Mouse (Mus musculus) intestine, embryonic 14.5 days (tissue): ENCODE data around the gene Tma7. TPM values are rescaled to one million over a fixed set of nuclear protein-coding genes. Genes with fewer than 3 reads are reported as not detected.

Source experiments
- ATAC-seq: fragments of 200-750 bp; cut with Nextera tagmentation; replicated peaks from 2 replicates; pipeline ENCODE4 v1.8.0; 2017; ENCODE audit warnings: low read depth, moderate number of reproducible peaks, moderate TSS enrichment, moderate library complexity; ENCODE audit not compliant: low FRiP score, low TSS enrichment
- DNase-seq: peaks from one replicate; pipeline ENCODE4 v3.0.0-alpha.2; 2018; ENCODE audit warnings: low spot score
- H3K27ac ChIP-seq: fragments of 300-500 bp; sonication (generic); 2 replicates; pipeline ENCODE4 v1.5.1; 2014; ENCODE audit warnings: low read depth, mild to moderate bottlenecking, control low read depth
- H3K27me3 ChIP-seq: fragments of 300-500 bp; sonication (generic); replicated peaks from 2 replicates; pipeline ENCODE4 v1.6.1; 2014; ENCODE audit warnings: low read length, control low read depth; ENCODE audit not compliant: control insufficient read depth, insufficient read depth
- H3K36me3 ChIP-seq: fragments of 300-500 bp; sonication (generic); 2 replicates; pipeline ENCODE4 v1.6.1; 2014; ENCODE audit warnings: low read length, control low read depth; ENCODE audit not compliant: control insufficient read depth, insufficient read depth
- H3K4me1 ChIP-seq: fragments of 300-500 bp; sonication (generic); replicated peaks from 2 replicates; pipeline ENCODE4 v1.6.1; 2014; ENCODE audit warnings: low read length, control low read depth, mixed read lengths; ENCODE audit not compliant: control insufficient read depth, insufficient read depth
- H3K4me2 ChIP-seq: fragments of 300-500 bp; sonication (generic); 2 replicates; pipeline ENCODE4 v1.6.1; 2014; ENCODE audit warnings: low read length
- H3K4me3 ChIP-seq: fragments of 300-500 bp; sonication (generic); 2 replicates; pipeline ENCODE4 v1.5.1; 2014; ENCODE audit warnings: low read depth, low read length, control low read depth, mixed read lengths
- H3K9ac ChIP-seq: fragments of 300-500 bp; sonication (generic); 2 replicates; pipeline ENCODE4 v1.6.1; 2014; ENCODE audit warnings: mild to moderate bottlenecking, low read length
- H3K9me3 ChIP-seq: fragments of 300-500 bp; sonication (generic); 2 replicates; pipeline ENCODE4 v1.6.1; 2016; ENCODE audit warnings: low read length, control low read depth; ENCODE audit not compliant: control insufficient read depth
- WGBS: fragments of 180-500 bp; shearing (Covaris S2); extraction: QIAGEN DNeasy Blood & Tissue Kit; methylation state at CpG from one replicate; pipeline ENCODE4 v1.1.7; 2014; 5-methylcytosine and 5-hydroxymethylcytosine counted together
- polyA plus RNA-seq: library from polyadenylated mRNA; unstranded; fragments of >200 nt; fragmentation: Nextera tagmentation; extraction: Ambion mirVana; gene quantifications from 2 replicates; pipeline ENCODE4 v1.2.1, GENCODE M21; 2014

Gene Tma7
- 682 and 702 TPM in 2 replicates for polyA plus RNA-seq

GRCm38 (mm10) chr9:109082124-109082800 is at the start of gene Tma7, which contains the start of gene Ccdc51:
Gene Tma7, minus strand, starts transcription at chr9:109082587.
Gene Ccdc51, plus strand, starts transcription at chr9:109082493.
- Histone ChIP-seq H3K4me1 (peaks cover 20% of the 10 kb centered on the region), H3K27me3 (no peaks in the 10 kb centered on the region), H3K36me3 (peaks cover 20% of the 10 kb centered on the region), H3K9ac (peak within 1 kb of the TSS; percentile 68), H3K4me2 (peak within 1 kb of the TSS; percentile 87), H3K4me3 (peak within 1 kb of the TSS; percentile 77), H3K9me3 (no peaks in the 10 kb centered on the region), H3K27ac (peak within 1 kb of the TSS; percentile 43)
- ATAC-seq (peak; percentile 98), DNase-seq (peak; percentile 88)
- under 1% methylated on average over 37 of the region's 37 CpGs for WGBS

- no peak for ATAC-seq
- Histone ChIP-seq H3K4me1 (no peaks in the 10 kb centered on the region), H3K27me3 (no peaks in the 10 kb centered on the region), H3K4me3 (no peak overlapping the region), H3K9me3 (no peaks in the 10 kb centered on the region), H3K27ac (no peak overlapping the region), H3K4me2 (no peak overlapping the region), H3K9ac (no peak overlapping the region), H3K36me3 (no peaks in the 10 kb centered on the region)
- WGBS = 86% methylated on average over 5 of the region's 5 CpGs
- no peak for DNase-seq
Observed at GRCm38 (mm10) chr9:109130076-109130475, 47.7 kb upstream of the Tma7 start.

- ATAC-seq (no peak), DNase-seq (peak; percentile 63)
- no peaks in the 10 kb centered on the region for H3K4me1 ChIP-seq
- H3K9me3 ChIP-seq = no peaks in the 10 kb centered on the region
- no peak overlapping the region for H3K4me2 ChIP-seq
- H3K4me3 ChIP-seq = no peak overlapping the region
- no peak overlapping the region for H3K27ac ChIP-seq
- no peaks in the 10 kb centered on the region for H3K27me3 ChIP-seq
- 56% methylated on average over 3 of the region's 3 CpGs for WGBS
- no peak overlapping the region for H3K9ac ChIP-seq
- no peaks in the 10 kb centered on the region for H3K36me3 ChIP-seq
Observed at GRCm38 (mm10) chr9:109128211-109128610, 45.8 kb upstream of the Tma7 start.

- H3K9ac ChIP-seq = no peak overlapping the region
- no peaks in the 10 kb centered on the region for H3K27me3 ChIP-seq
- no peaks in the 10 kb centered on the region for H3K9me3 ChIP-seq
- H3K27ac ChIP-seq = no peak overlapping the region
- DNase-seq (no peak), ATAC-seq (no peak)
- 74% methylated on average over 4 of the region's 4 CpGs for WGBS
- no peaks in the 10 kb centered on the region for H3K4me1 ChIP-seq
- H3K4me2 ChIP-seq = no peak overlapping the region
- no peak overlapping the region for H3K4me3 ChIP-seq
- H3K36me3 ChIP-seq = no peaks in the 10 kb centered on the region
Observed at GRCm38 (mm10) chr9:109127076-109127475, 44.7 kb upstream of the Tma7 start.

- WGBS = 67% methylated on average over 3 of the region's 3 CpGs
- ATAC-seq (no peak), DNase-seq (no peak)
- no peaks in the 10 kb centered on the region for H3K36me3 ChIP-seq
- no peaks in the 10 kb centered on the region for H3K9me3 ChIP-seq
- no peaks in the 10 kb centered on the region for H3K27me3 ChIP-seq
- H3K4me2 ChIP-seq = no peak overlapping the region
- no peak overlapping the region for H3K4me3 ChIP-seq
- no peaks in the 10 kb centered on the region for H3K4me1 ChIP-seq
- H3K9ac ChIP-seq = no peak overlapping the region
- no peak overlapping the region for H3K27ac ChIP-seq
Observed at GRCm38 (mm10) chr9:109125481-109125880, 43.1 kb upstream of the Tma7 start.

- WGBS = 65% methylated on average over 2 of the region's 2 CpGs
- no peak overlapping the region for H3K4me3 ChIP-seq
- no peak overlapping the region for H3K27ac ChIP-seq
- no peak overlapping the region for H3K9ac ChIP-seq
- no peaks in the 10 kb centered on the region for H3K9me3 ChIP-seq
- H3K36me3 ChIP-seq = no peaks in the 10 kb centered on the region
- DNase-seq (peak; percentile 13), ATAC-seq (no peak)
- no peak overlapping the region for H3K4me2 ChIP-seq
- no peaks in the 10 kb centered on the region for H3K4me1 ChIP-seq
- H3K27me3 ChIP-seq = no peaks in the 10 kb centered on the region
Observed at GRCm38 (mm10) chr9:109125043-109125442, 42.7 kb upstream of the Tma7 start.

GRCm38 (mm10) chr9:109124164-109124563 is 41.8 kb upstream of the Tma7 start:
- Histone ChIP-seq H3K9me3 (no peaks in the 10 kb centered on the region), H3K9ac (no peak overlapping the region), H3K4me1 (no peaks in the 10 kb centered on the region), H3K27ac (no peak overlapping the region), H3K27me3 (no peaks in the 10 kb centered on the region), H3K4me3 (no peak overlapping the region), H3K36me3 (peaks cover 7% of the 10 kb centered on the region), H3K4me2 (no peak overlapping the region)
- WGBS = 80% methylated on average over 3 of the region's 3 CpGs
- no peak for DNase-seq
- ATAC-seq = no peak

- H3K27me3 ChIP-seq = no peaks in the 10 kb centered on the region
- ATAC-seq = 0 out of 2 replicates have a peak, but pooled peaks have one; percentile 6
Observed at GRCm38 (mm10) chr9:109123266-109123665, 40.9 kb upstream of the Tma7 start.

GRCm38 (mm10) chr9:109122553-109123085 is 40.2 kb upstream of the Tma7 start:
- Histone ChIP-seq H3K27ac (no peak overlapping the region), H3K9ac (no peak overlapping the region), H3K9me3 (no peaks in the 10 kb centered on the region), H3K4me3 (no peak overlapping the region), H3K27me3 (no peaks in the 10 kb centered on the region), H3K4me1 (no peaks in the 10 kb centered on the region), H3K4me2 (no peak overlapping the region), H3K36me3 (peaks cover 22% of the 10 kb centered on the region)
- 47% methylated on average over 2 of the region's 2 CpGs for WGBS
- DNase-seq (peak; percentile 63), ATAC-seq (no peak)

More at GRCm38 (mm10) chr9:109123266-109123665, 40.9 kb upstream of the Tma7 start:
- Histone ChIP-seq H3K27ac (no peak overlapping the region), H3K4me2 (no peak overlapping the region), H3K4me3 (no peak overlapping the region), H3K4me1 (no peaks in the 10 kb centered on the region), H3K9me3 (no peaks in the 10 kb centered on the region), H3K36me3 (peaks cover 16% of the 10 kb centered on the region), H3K9ac (no peak overlapping the region)
- WGBS = 43% methylated on average over 6 of the region's 6 CpGs
- DNase-seq = peak; percentile 51
